Mouse (Mus musculus): Measurements from ENCODE around the gene Mki67. TPM values are rescaled to one million over a fixed set of nuclear protein-coding genes. Genes with fewer than 3 reads are reported as not detected.
A peak's percentile ranks its signal among the peaks of the same experiment; 100 is the strongest.
"Not testable (repeated sequence)": the region's sequence is repeated elsewhere in the genome, so short reads cannot be mapped to it uniquely, and the experiment has no call there.

Mki67 gene
- total RNA-seq, 2 experiments from 2014 or later: 808 to 1,323 TPM

GRCm38 (mm10) chr7:135721436-135721992 lies 5.4 kb upstream of the Mki67 start:
- ATAC-seq (replicated peaks; ENCODE audit: low FRiP score, poor library complexity, severe bottlenecking): peak; percentile 88

- no peak for ATAC-seq (replicated peaks; ENCODE audit: low FRiP score, poor library complexity, severe bottlenecking)
Measured at GRCm38 (mm10) chr7:135716968-135717557, 902 bp upstream of the Mki67 start.

GRCm38 (mm10) chr7:135716445-135716877 lies 300 bp upstream of the Mki67 start:
- peak; percentile 75 for ATAC-seq (replicated peaks; ENCODE audit: low FRiP score, poor library complexity, severe bottlenecking)

- ATAC-seq (replicated peaks; ENCODE audit: low FRiP score, poor library complexity, severe bottlenecking): peak; percentile 41
Measured at GRCm38 (mm10) chr7:135715166-135715565, 995 bp downstream of the Mki67 start.

- ATAC-seq (replicated peaks; ENCODE audit: low FRiP score, poor library complexity, severe bottlenecking): no peak
Measured at GRCm38 (mm10) chr7:135713326-135713725, 2.8 kb downstream of the Mki67 start.

GRCm38 (mm10) chr7:135712534-135712933 lies 3.6 kb downstream of the Mki67 start:
- no peak for ATAC-seq (replicated peaks; ENCODE audit: low FRiP score, poor library complexity, severe bottlenecking)

- ATAC-seq (replicated peaks; ENCODE audit: low FRiP score, poor library complexity, severe bottlenecking): no peak
Measured at GRCm38 (mm10) chr7:135710702-135711101, 5.5 kb downstream of the Mki67 start.

- ATAC-seq (replicated peaks; ENCODE audit: low FRiP score, poor library complexity, severe bottlenecking): no peak
Measured at GRCm38 (mm10) chr7:135705753-135706152, 10.4 kb downstream of the Mki67 start.

GRCm38 (mm10) chr7:135705083-135705482 lies 11.1 kb downstream of the Mki67 start:
- ATAC-seq (replicated peaks; ENCODE audit: low FRiP score, poor library complexity, severe bottlenecking): no peak

- no peak for ATAC-seq (replicated peaks; ENCODE audit: low FRiP score, poor library complexity, severe bottlenecking)
Measured at GRCm38 (mm10) chr7:135704251-135704650, 11.9 kb downstream of the Mki67 start.

- no peak for ATAC-seq (replicated peaks; ENCODE audit: low FRiP score, poor library complexity, severe bottlenecking)
Measured at GRCm38 (mm10) chr7:135703600-135704148, 12.5 kb downstream of the Mki67 start.

- not testable (repeated sequence) for ATAC-seq (replicated peaks; ENCODE audit: low FRiP score, poor library complexity, severe bottlenecking)
Measured at GRCm38 (mm10) chr7:135699351-135699750, 16.8 kb downstream of the Mki67 start.

- no peak for ATAC-seq (replicated peaks; ENCODE audit: low FRiP score, poor library complexity, severe bottlenecking)
Measured at GRCm38 (mm10) chr7:135698362-135698761, 17.8 kb downstream of the Mki67 start.

- not testable (repeated sequence) for ATAC-seq (replicated peaks; ENCODE audit: low FRiP score, poor library complexity, severe bottlenecking)
Measured at GRCm38 (mm10) chr7:135697021-135697740, 19.0 kb downstream of the Mki67 start.

GRCm38 (mm10) chr7:135696127-135696526 lies 20.0 kb downstream of the Mki67 start:
- ATAC-seq (replicated peaks; ENCODE audit: low FRiP score, poor library complexity, severe bottlenecking): no peak

GRCm38 (mm10) chr7:135694796-135695195 lies 21.4 kb downstream of the Mki67 start:
- ATAC-seq (replicated peaks; ENCODE audit: low FRiP score, poor library complexity, severe bottlenecking): no peak

- no peak for ATAC-seq (replicated peaks; ENCODE audit: low FRiP score, poor library complexity, severe bottlenecking)
Measured at GRCm38 (mm10) chr7:135694130-135694529, 22.0 kb downstream of the Mki67 start.

- ATAC-seq (replicated peaks; ENCODE audit: low FRiP score, poor library complexity, severe bottlenecking): no peak
Measured at GRCm38 (mm10) chr7:135691941-135692340, 24.2 kb downstream of the Mki67 start.

- no peak for ATAC-seq (replicated peaks; ENCODE audit: low FRiP score, poor library complexity, severe bottlenecking)
Measured at GRCm38 (mm10) chr7:135689396-135689795, 26.8 kb downstream of the Mki67 start.

- ATAC-seq (replicated peaks; ENCODE audit: low FRiP score, poor library complexity, severe bottlenecking): peak; percentile 26; the same call in 1 of the 2 replicates
Measured at GRCm38 (mm10) chr7:135684938-135685337, 31.2 kb downstream of the Mki67 start.

- not testable (repeated sequence) for ATAC-seq (replicated peaks; ENCODE audit: low FRiP score, poor library complexity, severe bottlenecking)
Measured at GRCm38 (mm10) chr7:135684098-135684497, 32.1 kb downstream of the Mki67 start.

Data from erythroblast, adult 5-6 weeks (primary cell).